Mouse (Mus musculus): ENCODE measurements around the gene Hemgn. TPM values are rescaled to one million over a fixed set of nuclear protein-coding genes. Genes with fewer than 3 reads are reported as not detected.
A peak's percentile ranks its signal among the peaks of the same experiment; 100 is the strongest.

Gene Hemgn
- polyA plus RNA-seq, 1 experiment from 2014 or later, result 0.78 TPM

GRCm38 (mm10) chr4:46361258-46361657 is 52.0 kb downstream of the Hemgn start:
- Histone ChIP-seq H3K27me3 (ENCODE audit: control insufficient read depth, insufficient read depth, low read length) (no peaks in the 10 kb centered on the region), H3K9me3 (ENCODE audit: control insufficient read depth, low read length) (0 out of 2 replicates have a peak, but pooled peaks cover 2% of the 10 kb centered on the region), H3K4me2 (replicated peaks; ENCODE audit: low read depth) (no peak overlapping the region), H3K27ac (replicated peaks) (no peak overlapping the region), H3K9ac (ENCODE audit: low read length) (no peak overlapping the region), H3K36me3 (ENCODE audit: control insufficient read depth, insufficient read depth, low read length) (no peaks in the 10 kb centered on the region), H3K4me1 (replicated peaks; ENCODE audit: control insufficient read depth, insufficient read depth) (no peaks in the 10 kb centered on the region), H3K4me3 (ENCODE audit: low read depth, low read length) (no peak overlapping the region)
- TF ChIP-seq EP300 (optimal IDR thresholded peaks at IDR 0.05), result no peak
- no peak for TF ChIP-seq CTCF (IDR thresholded peaks at IDR 0.05; ENCODE audit: low read depth)
- ATAC-seq (ENCODE audit: low FRiP score, low TSS enrichment), result no peak
- DNase-seq (ENCODE audit: low spot score), result no peak
- WGBS, result 48% methylated on average over 5 of the region's 5 CpGs

GRCm38 (mm10) chr4:46359539-46360253 is 53.6 kb downstream of the Hemgn start:
- TF ChIP-seq CTCF (IDR thresholded peaks at IDR 0.05; ENCODE audit: low read depth) (no peak), EP300 (optimal IDR thresholded peaks at IDR 0.05) (no peak)
- Histone ChIP-seq H3K36me3 (ENCODE audit: control insufficient read depth, insufficient read depth, low read length) (no peaks in the 10 kb centered on the region), H3K4me3 (ENCODE audit: low read depth, low read length) (no peak overlapping the region), H3K27me3 (ENCODE audit: control insufficient read depth, insufficient read depth, low read length) (no peaks in the 10 kb centered on the region), H3K4me2 (replicated peaks; ENCODE audit: low read depth) (no peak overlapping the region), H3K27ac (replicated peaks) (no peak overlapping the region), H3K9me3 (ENCODE audit: control insufficient read depth, low read length) (0 out of 2 replicates have a peak, but pooled peaks cover 2% of the 10 kb centered on the region), H3K4me1 (replicated peaks; ENCODE audit: control insufficient read depth, insufficient read depth) (no peaks in the 10 kb centered on the region), H3K9ac (ENCODE audit: low read length) (no peak overlapping the region)
- WGBS, result 58% methylated on average over 12 of the region's 12 CpGs
- DNase-seq (ENCODE audit: low spot score) (no peak), ATAC-seq (ENCODE audit: low FRiP score, low TSS enrichment) (no peak)

GRCm38 (mm10) chr4:46356351-46357133 is 56.8 kb downstream of the Hemgn start:
- DNase-seq (ENCODE audit: low spot score) (peak; percentile 70), ATAC-seq (ENCODE audit: low FRiP score, low TSS enrichment) (no peak; the same call in 1 of the 2 replicates)
- Histone ChIP-seq H3K9ac (ENCODE audit: low read length) (peak overlapping the region; percentile 13; the same call in 1 of the 2 replicates), H3K36me3 (ENCODE audit: control insufficient read depth, insufficient read depth, low read length) (no peaks in the 10 kb centered on the region), H3K4me2 (replicated peaks; ENCODE audit: low read depth) (no peak overlapping the region), H3K4me1 (replicated peaks; ENCODE audit: control insufficient read depth, insufficient read depth) (no peaks in the 10 kb centered on the region), H3K9me3 (ENCODE audit: control insufficient read depth, low read length) (no peaks in the 10 kb centered on the region), H3K27ac (replicated peaks) (no peak overlapping the region), H3K4me3 (ENCODE audit: low read depth, low read length) (no peak overlapping the region), H3K27me3 (ENCODE audit: control insufficient read depth, insufficient read depth, low read length) (no peaks in the 10 kb centered on the region)
- TF ChIP-seq CTCF (IDR thresholded peaks at IDR 0.05; ENCODE audit: low read depth) (peak; percentile 84), EP300 (optimal IDR thresholded peaks at IDR 0.05) (no peak)
- 42% methylated on average over 12 of the region's 12 CpGs for WGBS

- Histone ChIP-seq H3K36me3 (ENCODE audit: control insufficient read depth, insufficient read depth, low read length) (no peaks in the 10 kb centered on the region), H3K27me3 (ENCODE audit: control insufficient read depth, insufficient read depth, low read length) (peaks cover 3% of the 10 kb centered on the region; the same call in 1 of the 2 replicates), H3K27ac (replicated peaks) (no peak overlapping the region), H3K4me2 (replicated peaks; ENCODE audit: low read depth) (no peak overlapping the region), H3K9ac (ENCODE audit: low read length) (no peak overlapping the region), H3K4me3 (ENCODE audit: low read depth, low read length) (no peak overlapping the region), H3K4me1 (replicated peaks; ENCODE audit: control insufficient read depth, insufficient read depth) (no peaks in the 10 kb centered on the region), H3K9me3 (ENCODE audit: control insufficient read depth, low read length) (no peaks in the 10 kb centered on the region)
- no peak for TF ChIP-seq EP300 (optimal IDR thresholded peaks at IDR 0.05)
- no peak for TF ChIP-seq CTCF (IDR thresholded peaks at IDR 0.05; ENCODE audit: low read depth)
- ATAC-seq (ENCODE audit: low FRiP score, low TSS enrichment) (no peak), DNase-seq (ENCODE audit: low spot score) (no peak)
- 19% methylated on average over 10 of the region's 10 CpGs for WGBS
Measured at GRCm38 (mm10) chr4:46353045-46353444, 60.3 kb downstream of the Hemgn start.

GRCm38 (mm10) chr4:46349530-46349929 is 63.8 kb downstream of the Hemgn start:
- 60% methylated on average over 5 of the region's 5 CpGs for WGBS
- Histone ChIP-seq H3K27ac (replicated peaks) (no peak overlapping the region), H3K36me3 (ENCODE audit: control insufficient read depth, insufficient read depth, low read length) (no peaks in the 10 kb centered on the region), H3K4me3 (ENCODE audit: low read depth, low read length) (no peak overlapping the region), H3K9me3 (ENCODE audit: control insufficient read depth, low read length) (no peaks in the 10 kb centered on the region), H3K27me3 (ENCODE audit: control insufficient read depth, insufficient read depth, low read length) (peaks cover 19% of the 10 kb centered on the region; the same call in 1 of the 2 replicates), H3K9ac (ENCODE audit: low read length) (no peak overlapping the region), H3K4me1 (replicated peaks; ENCODE audit: control insufficient read depth, insufficient read depth) (no peaks in the 10 kb centered on the region), H3K4me2 (replicated peaks; ENCODE audit: low read depth) (no peak overlapping the region)
- ATAC-seq (ENCODE audit: low FRiP score, low TSS enrichment), result no peak
- DNase-seq (ENCODE audit: low spot score), result no peak
- no peak for TF ChIP-seq EP300 (optimal IDR thresholded peaks at IDR 0.05)
- no peak for TF ChIP-seq CTCF (IDR thresholded peaks at IDR 0.05; ENCODE audit: low read depth)
